Mouse (Mus musculus) spleen, postnatal 0 days (tissue): ENCODE results near the gene Coa3. TPM values are rescaled to one million over a fixed set of nuclear protein-coding genes. Genes with fewer than 3 reads are reported as not detected.

Experiments used
- polyA plus RNA-seq: library from polyadenylated mRNA; unstranded; fragments of >200 nt; fragmentation: Nextera tagmentation; extraction: Ambion mirVana; gene quantifications from 2 replicates; pipeline ENCODE4 v1.2.1, GENCODE M21; 2015

Coa3 gene
- 103 and 105 TPM in 2 replicates for polyA plus RNA-seq

GRCm38 (mm10) chr11:101278223-101279192, at the start of gene Coa3, which contains the start of gene Cntd1:
Coa3 (minus strand) TSS chr11:101279114.
Cntd1 (plus strand) TSS chr11:101279012.

GRCm38 (mm10) chr11:101324763-101325162, 45.8 kb upstream of the Coa3 start, which contains the start of gene Aoc2:
Aoc2 (plus strand) TSS chr11:101325063.

GRCm38 (mm10) chr11:101315665-101316500, 37.0 kb upstream of the Coa3 start, which contains the start of gene Psme3:
Psme3 (plus strand) TSS chr11:101316213.

GRCm38 (mm10) chr11:101302004-101302798, 23.3 kb upstream of the Coa3 start, which contains the start of gene Becn1:
Becn1 (minus strand) TSS chr11:101302286.

GRCm38 (mm10) chr11:101259948-101260825, 18.7 kb downstream of the Coa3 start, which contains the start of gene Wnk4:
Wnk4 (plus strand) TSS chr11:101260567.

GRCm38 (mm10) chr11:101253613-101254389, 25.1 kb downstream of the Coa3 start, which contains the start of gene Vps25:
Vps25 (plus strand) TSS chr11:101253707.

GRCm38 (mm10) chr11:101245855-101246701, 32.8 kb downstream of the Coa3 start, which contains the start of gene Ramp2:
Ramp2 (plus strand) TSS chr11:101246028.

Other genes with a start within 250 kb of the Coa3 start
- 7.7 and 10.1 TPM in 2 replicates for gene Naglu, start 209.1 kb downstream of the Coa3 start, polyA plus RNA-seq
- 0.38 and 0.65 TPM in 2 replicates for gene Hsd17b1, start 200.7 kb downstream of the Coa3 start, polyA plus RNA-seq
- gene Coasy, start 196.5 kb downstream of the Coa3 start, polyA plus RNA-seq, result 19.0 and 20.6 TPM in 2 replicates
- gene Mlx, start 191.8 kb downstream of the Coa3 start, polyA plus RNA-seq, result 26.4 and 29.6 TPM in 2 replicates
- gene Psmc3ip, start 183.7 kb downstream of the Coa3 start, polyA plus RNA-seq, result 24.3 and 24.8 TPM in 2 replicates
- 11.8 and 12.3 TPM in 2 replicates for gene Retreg3, start 159.2 kb downstream of the Coa3 start, polyA plus RNA-seq
- gene Tubg1, start 159.2 kb downstream of the Coa3 start, polyA plus RNA-seq, result 33.1 and 39.4 TPM in 2 replicates
- 0.66 and 1.2 TPM in 2 replicates for gene Tubg2, start 123.2 kb downstream of the Coa3 start, polyA plus RNA-seq
- 0.18 and 0.65 TPM in 2 replicates for gene Cntnap1, start 108.6 kb downstream of the Coa3 start, polyA plus RNA-seq
- 2.9 and 4.0 TPM in 2 replicates for gene Plekhh3, start 107.8 kb downstream of the Coa3 start, polyA plus RNA-seq
- 0.15 and 0.16 TPM in 2 replicates for gene Ccr10, start 103.7 kb downstream of the Coa3 start, polyA plus RNA-seq
- gene Ezh1, start 52.7 kb downstream of the Coa3 start, polyA plus RNA-seq, result 9.0 and 10.7 TPM in 2 replicates
- gene Ramp2, start 33.1 kb downstream of the Coa3 start, polyA plus RNA-seq, result 77.1 and 98.8 TPM in 2 replicates
- 92.3 and 92.9 TPM in 2 replicates for gene Vps25, start 25.4 kb downstream of the Coa3 start, polyA plus RNA-seq
- 4.0 and 5.7 TPM in 2 replicates for gene Wnk4, start 18.5 kb downstream of the Coa3 start, polyA plus RNA-seq
- gene Cntd1, start 102 bp downstream of the Coa3 start, polyA plus RNA-seq, result 0.61 and 0.88 TPM in 2 replicates
- 104 and 112 TPM in 2 replicates for gene Becn1, start 23.2 kb upstream of the Coa3 start, polyA plus RNA-seq
- gene Psme3, start 37.1 kb upstream of the Coa3 start, polyA plus RNA-seq, result 134 and 137 TPM in 2 replicates
- gene Aoc2, start 45.9 kb upstream of the Coa3 start, polyA plus RNA-seq, result 1.8 and 2.0 TPM in 2 replicates
- 0.78 and 0.86 TPM in 2 replicates for gene Aoc3, start 51.5 kb upstream of the Coa3 start, polyA plus RNA-seq
- gene G6pc, start 88.4 kb upstream of the Coa3 start, polyA plus RNA-seq, result 0.06 TPM in 1 of 2 replicates, not detected in the other
- 43.7 and 47.7 TPM in 2 replicates for gene Aarsd1, start 138.5 kb upstream of the Coa3 start, polyA plus RNA-seq
- gene Gm27029, start 145.7 kb upstream of the Coa3 start, polyA plus RNA-seq, result 2.0 and 2.8 TPM in 2 replicates
- 6.6 and 7.2 TPM in 2 replicates for gene Rundc1, start 146.0 kb upstream of the Coa3 start, polyA plus RNA-seq
- gene Ptges3l, start 146.2 kb upstream of the Coa3 start, polyA plus RNA-seq, result 2.0 and 2.4 TPM in 2 replicates
- gene Rpl27, start 163.2 kb upstream of the Coa3 start, polyA plus RNA-seq, result 369 and 411 TPM in 2 replicates
- 42.2 and 52.3 TPM in 2 replicates for gene Ifi35, start 169.3 kb upstream of the Coa3 start, polyA plus RNA-seq
- 3.2 and 5.3 TPM in 2 replicates for gene Rnd2, start 185.9 kb upstream of the Coa3 start, polyA plus RNA-seq
- gene Vat1, start 187.1 kb upstream of the Coa3 start, polyA plus RNA-seq, result 21.8 and 28.0 TPM in 2 replicates